Mouse (Mus musculus): Measurements from ENCODE around the gene Dlst. TPM values are rescaled to one million over a fixed set of nuclear protein-coding genes. Genes with fewer than 3 reads are reported as not detected.

Dlst gene
- 161 and 182 TPM in 2 replicates for polyA plus RNA-seq (2012; rRNA removed)

GRCm38 (mm10) chr12:85110698-85111592 lies at the start of gene Dlst, which contains the start of gene Prox2:
TSS of gene Dlst (plus strand) at chr12:85110833.
TSS of gene Prox2 (minus strand) at chr12:85110759.

DNA sequence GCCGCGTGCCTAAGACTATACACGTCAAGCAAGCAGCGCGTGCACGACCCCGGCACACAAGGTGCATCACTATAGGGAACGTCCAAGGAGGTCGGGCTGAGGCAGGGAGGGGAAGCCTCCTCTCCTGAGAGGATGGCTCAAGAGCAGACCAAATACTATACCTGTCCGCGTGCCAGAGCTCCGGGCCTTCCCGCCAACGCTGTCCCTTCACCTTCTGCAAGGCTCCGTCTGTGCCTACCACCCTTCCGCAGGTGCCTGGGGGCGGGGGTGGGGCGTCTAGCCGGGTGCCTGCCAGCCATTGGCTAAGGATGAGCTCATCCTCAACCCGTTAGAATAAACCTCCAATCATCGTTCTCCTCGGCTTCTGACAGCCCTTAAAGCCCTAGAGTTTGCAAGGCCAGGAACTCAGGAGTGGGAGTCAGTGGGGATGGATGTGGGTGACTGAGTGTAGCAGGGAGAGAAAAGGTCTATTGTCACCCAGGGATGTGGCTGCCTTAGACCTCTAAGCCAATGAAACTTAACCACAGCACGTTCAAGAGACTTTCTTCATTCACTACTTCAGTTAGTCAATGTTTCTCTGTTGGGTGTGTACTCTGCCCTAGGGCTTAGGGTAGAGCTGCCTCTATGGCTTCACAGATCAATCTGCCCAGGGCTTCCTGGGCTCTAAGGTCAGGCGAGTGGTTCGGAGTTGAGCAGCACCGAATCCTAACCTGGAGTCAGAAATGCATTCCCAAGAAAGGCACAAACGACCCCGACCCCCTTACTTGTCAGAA lies 40.6 kb downstream of the Dlst start, which contains the start of gene Rps6kl1:
TSS of gene Rps6kl1 (minus strand) at position 263 of the 773 bp plus-strand sequence.

GRCm38 (mm10) chr12:85177740-85178239 lies 67.2 kb downstream of the Dlst start, which contains the start of gene Pgf:
TSS of gene Pgf (minus strand) at chr12:85177790.

Other genes starting within 250 kb of the Dlst start
- gene Ltbp2, start 234.3 kb upstream of the Dlst start, polyA plus RNA-seq (2012; rRNA removed), result 0.32 and 0.73 TPM in 2 replicates
- 184 and 232 TPM in 2 replicates for gene Fcf1, start 139.9 kb upstream of the Dlst start, polyA plus RNA-seq (2012; rRNA removed)
- 23.6 and 33.2 TPM in 2 replicates for gene Arel1, start 139.9 kb upstream of the Dlst start, polyA plus RNA-seq (2012; rRNA removed)
- gene Ylpm1, start 114.5 kb upstream of the Dlst start, polyA plus RNA-seq (2012; rRNA removed), result 58.6 and 94.2 TPM in 2 replicates
- 1.7 and 2.0 TPM in 2 replicates for gene Prox2, start 74 bp upstream of the Dlst start, polyA plus RNA-seq (2012; rRNA removed)
- gene Rps6kl1, start 40.4 kb downstream of the Dlst start, polyA plus RNA-seq (2012; rRNA removed), result 2.7 and 3.4 TPM in 2 replicates
- 3.4 and 6.9 TPM in 2 replicates for gene Pgf, start 67.0 kb downstream of the Dlst start, polyA plus RNA-seq (2012; rRNA removed)
- gene Eif2b2, start 108.6 kb downstream of the Dlst start, polyA plus RNA-seq (2012; rRNA removed), result 118 and 258 TPM in 2 replicates
- gene Mlh3, start 159.8 kb downstream of the Dlst start, polyA plus RNA-seq (2012; rRNA removed), result 8.0 and 9.5 TPM in 2 replicates
- gene Acyp1, start 177.6 kb downstream of the Dlst start, polyA plus RNA-seq (2012; rRNA removed), result 37.9 and 50.2 TPM in 2 replicates
- 0.49 and 0.53 TPM in 2 replicates for gene Zc2hc1c, start 177.8 kb downstream of the Dlst start, polyA plus RNA-seq (2012; rRNA removed)
- gene Nek9, start 228.5 kb downstream of the Dlst start, polyA plus RNA-seq (2012; rRNA removed), result 34.8 and 43.5 TPM in 2 replicates

All from central nervous system, embryonic 11.5 days (tissue).